Mouse (Mus musculus): ENCODE data around the gene A430005L14Rik. TPM values are rescaled to one million over a fixed set of nuclear protein-coding genes. Genes with fewer than 3 reads are reported as not detected.
"Not testable (repeated sequence)": the region's sequence is repeated elsewhere in the genome, so short reads cannot be mapped to it uniquely, and the experiment has no call there.

A430005L14Rik gene
- polyA plus RNA-seq (2016; fragmentation: Nextera tagmentation; extraction: Ambion mirVana), result 96.1 and 104 TPM in 2 replicates

DNA sequence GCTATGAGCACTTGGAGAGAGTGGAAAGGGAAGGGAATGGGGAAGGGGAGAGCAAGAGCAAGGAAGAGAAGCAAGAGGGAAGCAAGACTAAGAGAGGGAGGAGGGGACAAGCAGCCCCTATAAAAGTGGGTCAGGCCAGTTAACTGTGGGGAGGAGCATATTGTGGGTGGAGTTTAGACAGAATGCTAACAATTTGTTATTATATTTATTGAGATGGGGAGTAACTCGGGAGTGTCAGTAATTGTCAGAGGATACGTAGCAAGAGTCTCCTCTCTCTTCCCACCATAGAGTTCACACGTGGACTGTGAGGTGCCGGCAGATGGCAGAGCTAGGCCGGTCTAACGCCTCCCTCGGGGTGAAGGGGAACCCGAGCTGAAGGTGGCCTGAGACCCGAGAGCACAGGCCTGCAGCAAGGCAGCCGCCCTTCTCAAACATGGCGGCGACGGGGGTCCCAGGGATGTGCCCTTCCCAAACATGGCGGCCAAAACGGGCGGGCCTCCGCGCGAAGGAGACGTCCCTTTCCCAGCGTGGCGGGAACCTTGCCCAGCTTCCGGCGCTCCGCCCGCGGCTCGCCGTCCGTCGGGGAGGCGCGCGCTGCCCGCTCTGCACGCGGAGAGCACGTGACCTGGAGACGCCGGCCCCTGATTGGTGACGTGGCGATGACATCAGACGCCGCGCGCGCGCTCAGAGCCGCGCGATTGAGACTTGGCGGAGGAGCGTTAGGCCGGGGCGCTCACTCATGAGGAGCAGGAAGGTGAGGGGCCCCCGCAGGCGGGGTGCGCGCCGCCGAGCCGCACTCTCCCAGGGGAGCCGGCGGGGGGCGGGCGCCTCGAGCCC, at the start of gene A430005L14Rik:
Gene A430005L14Rik (plus strand): TSS at position 669 of the 837 bp plus-strand sequence.
- Histone ChIP-seq H3K36me3 (peaks cover 24% of the 10 kb centered on the region), H3K4me2 (replicated peaks) (peak within 1 kb of the TSS; percentile 88), H3K27me3 (peaks cover 20% of the 10 kb centered on the region), H3K4me1 (peaks cover 27% of the 10 kb centered on the region), H3K9ac (replicated peaks) (peak within 1 kb of the TSS; percentile 92), H3K27ac (replicated peaks) (peak within 1 kb of the TSS; percentile 87), H3K4me3 (peak within 1 kb of the TSS; percentile 85), H3K9me3 (no peaks in the 10 kb centered on the region)
- WGBS, result 2% methylated on average over 58 of the region's 67 CpGs
- ATAC-seq (ENCODE audit: low FRiP score, low read depth), result peak; percentile 95

- no peak overlapping the region for H3K9ac ChIP-seq (replicated peaks)
- peaks cover 8% of the 10 kb centered on the region; the same call in 1 of the 2 replicates for H3K27me3 ChIP-seq
- WGBS, result 23% methylated on average over 11 of the region's 11 CpGs
- no peak for ATAC-seq (ENCODE audit: low FRiP score, low read depth)
- H3K9me3 ChIP-seq, result no peaks in the 10 kb centered on the region
- no peak overlapping the region for H3K27ac ChIP-seq (replicated peaks)
- no peaks in the 10 kb centered on the region for H3K36me3 ChIP-seq
- no peaks in the 10 kb centered on the region; the same call in 1 of the 2 replicates for H3K4me1 ChIP-seq
- no peak overlapping the region for H3K4me3 ChIP-seq
- H3K4me2 ChIP-seq (replicated peaks), result no peak overlapping the region
Measured at GRCm38 (mm10) chr4:153907573-153907972, 49.5 kb upstream of the A430005L14Rik start.

- 67% methylated on average over 3 of the region's 3 CpGs for WGBS
- no peaks in the 10 kb centered on the region for H3K36me3 ChIP-seq
- ATAC-seq (ENCODE audit: low FRiP score, low read depth), result no peak
- no peaks in the 10 kb centered on the region for H3K9me3 ChIP-seq
- no peak overlapping the region for H3K27ac ChIP-seq (replicated peaks)
- H3K4me2 ChIP-seq (replicated peaks), result no peak overlapping the region
- H3K4me3 ChIP-seq, result no peak overlapping the region
- no peak overlapping the region for H3K9ac ChIP-seq (replicated peaks)
- H3K4me1 ChIP-seq, result no peaks in the 10 kb centered on the region
- H3K27me3 ChIP-seq, result peaks cover 9% of the 10 kb centered on the region; the same call in 1 of the 2 replicates
Measured at GRCm38 (mm10) chr4:153913635-153914034, 43.4 kb upstream of the A430005L14Rik start.

DNA sequence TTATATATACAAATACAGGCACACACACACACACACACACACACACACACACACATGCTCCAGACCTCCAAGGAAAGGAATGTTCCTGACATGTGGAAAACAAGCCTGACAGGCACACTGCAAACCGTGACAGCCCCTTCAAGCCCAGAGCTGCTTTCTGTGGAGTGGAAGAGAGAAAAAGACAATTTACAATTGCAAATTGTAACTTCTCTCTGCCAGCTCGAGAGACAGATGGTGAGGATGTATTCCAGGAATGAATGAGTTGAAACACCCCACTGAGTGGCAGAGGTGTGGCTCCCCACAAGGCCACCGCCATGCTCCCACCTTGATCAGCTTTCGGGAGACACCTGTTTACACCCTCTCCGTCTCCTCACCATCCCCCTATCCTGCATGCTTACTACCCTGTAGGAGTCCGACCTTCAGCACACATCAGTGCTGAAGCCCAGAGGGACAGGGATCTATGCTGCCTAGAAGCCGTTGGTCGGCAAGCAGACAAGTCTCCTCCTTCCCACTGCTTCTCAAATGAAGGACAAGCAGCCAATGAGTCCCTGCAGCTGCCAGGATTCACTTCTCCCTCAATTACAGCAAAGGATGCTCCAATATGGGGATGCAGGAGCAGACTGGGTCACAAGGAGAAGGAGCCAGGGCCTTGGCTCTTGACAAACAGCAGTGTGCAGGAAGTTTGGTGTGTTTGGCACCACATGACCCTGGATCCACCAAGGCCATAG, 39.1 kb upstream of the A430005L14Rik start:
- no peak for ATAC-seq (ENCODE audit: low FRiP score, low read depth)
- H3K4me3 ChIP-seq, result no peak overlapping the region
- no peaks in the 10 kb centered on the region for H3K36me3 ChIP-seq
- H3K27ac ChIP-seq (replicated peaks), result no peak overlapping the region
- no peak overlapping the region for H3K9ac ChIP-seq (replicated peaks)
- 50% methylated on average over 8 of the region's 8 CpGs for WGBS
- H3K27me3 ChIP-seq, result peaks cover 36% of the 10 kb centered on the region
- H3K4me2 ChIP-seq (replicated peaks), result no peak overlapping the region
- no peaks in the 10 kb centered on the region for H3K9me3 ChIP-seq
- peaks cover 5% of the 10 kb centered on the region; the same call in 1 of the 2 replicates for H3K4me1 ChIP-seq

DNA sequence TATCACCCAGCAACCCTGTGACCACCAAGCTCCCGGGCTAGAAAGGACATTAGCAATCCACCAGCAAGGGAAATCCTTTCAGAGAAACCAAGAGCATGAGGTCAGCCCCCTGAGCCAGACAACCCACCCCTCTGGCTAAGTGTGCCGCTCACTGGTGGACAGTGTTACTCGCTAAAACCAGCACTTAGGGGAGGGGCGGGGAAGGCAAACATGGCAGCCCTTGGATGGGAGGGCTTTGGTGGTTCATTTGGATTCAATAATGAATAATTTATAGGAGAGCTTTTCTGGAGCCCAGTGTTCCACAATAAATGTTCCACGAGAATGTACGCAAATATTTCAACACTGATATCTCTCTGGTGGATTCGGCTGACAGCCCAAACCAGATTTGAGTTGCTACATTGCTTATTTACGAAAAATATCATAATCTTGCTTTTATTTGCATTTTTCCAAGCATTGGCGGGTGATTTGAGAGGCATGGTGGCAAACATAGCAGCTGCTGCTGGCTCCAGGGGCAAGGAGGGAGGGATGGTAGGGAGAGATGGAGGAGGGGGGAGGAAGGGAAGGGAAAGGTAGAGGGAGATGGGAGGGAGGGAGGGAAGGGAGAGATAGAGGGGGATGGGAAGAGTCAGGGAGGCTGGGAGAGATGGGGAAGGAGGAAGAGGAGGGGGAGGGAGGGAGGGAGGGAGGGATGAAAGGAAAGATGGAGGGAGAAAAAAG, 36.4 kb upstream of the A430005L14Rik start:
- Histone ChIP-seq H3K27ac (replicated peaks) (peak overlapping the region; percentile 15; the same call in 1 of the 2 replicates), H3K36me3 (no peaks in the 10 kb centered on the region), H3K4me3 (no peak overlapping the region), H3K9me3 (no peaks in the 10 kb centered on the region), H3K4me1 (peaks cover 5% of the 10 kb centered on the region; the same call in 1 of the 2 replicates), H3K4me2 (replicated peaks) (no peak overlapping the region; the same call in 1 of the 2 replicates), H3K27me3 (peaks cover 58% of the 10 kb centered on the region), H3K9ac (replicated peaks) (no peak overlapping the region)
- ATAC-seq (ENCODE audit: low FRiP score, low read depth), result 0 out of 2 replicates have a peak, but pooled peaks have one; percentile 52
- WGBS, result 52% methylated on average over 9 of the region's 9 CpGs

DNA sequence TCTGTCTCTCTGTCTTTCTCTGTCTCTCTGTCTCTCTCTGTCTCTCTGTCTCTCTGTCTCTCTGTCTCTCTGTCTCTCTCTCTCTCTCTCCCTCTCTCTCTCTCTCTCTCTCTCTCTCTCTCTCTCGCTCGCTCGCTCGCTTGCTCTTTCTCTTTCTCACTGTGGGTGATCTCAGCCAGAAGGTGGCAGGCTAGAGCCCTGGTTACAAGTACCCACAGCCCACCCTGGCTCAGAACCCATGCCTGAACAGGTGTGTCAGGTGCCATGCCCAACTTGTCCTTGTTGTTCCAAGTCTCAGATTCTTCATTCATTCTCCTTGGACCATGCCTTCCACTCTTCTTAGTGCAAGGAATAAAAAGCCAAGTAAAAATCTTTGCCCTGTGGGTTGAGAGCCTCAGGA, 34.9 kb upstream of the A430005L14Rik start:
- peaks cover 68% of the 10 kb centered on the region for H3K27me3 ChIP-seq
- H3K4me3 ChIP-seq; H3K9me3 ChIP-seq; H3K36me3 ChIP-seq; H3K27ac ChIP-seq (replicated peaks); H3K9ac ChIP-seq (replicated peaks); H3K4me1 ChIP-seq; H3K4me2 ChIP-seq (replicated peaks); ATAC-seq (ENCODE audit: low FRiP score, low read depth): not testable (repeated sequence)
- WGBS, result 35% methylated on average over 4 of the region's 4 CpGs

DNA sequence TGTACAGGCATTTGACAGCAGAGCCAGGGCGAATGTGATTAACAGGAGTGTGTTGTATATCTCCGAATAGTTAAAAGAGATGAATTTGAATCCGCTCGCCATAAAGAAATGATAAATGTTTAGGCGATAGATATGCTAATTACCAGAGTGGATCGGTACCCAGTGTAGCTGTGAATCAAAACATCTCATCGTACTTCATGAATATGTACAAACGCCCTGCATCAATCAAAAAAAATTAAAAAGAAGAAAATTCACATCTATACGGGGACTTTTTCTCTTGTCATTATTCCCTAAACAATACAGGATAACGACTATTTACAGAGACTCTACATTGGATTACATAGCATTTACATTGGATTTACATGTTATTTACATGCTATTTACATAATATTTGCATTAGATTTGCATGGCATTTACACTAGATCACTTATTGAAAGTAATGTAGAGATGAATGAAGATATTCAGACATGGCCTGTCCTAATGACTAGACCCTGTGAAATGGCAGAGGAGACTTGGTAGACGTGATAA, 28.2 kb upstream of the A430005L14Rik start:
- no peak overlapping the region for H3K9ac ChIP-seq (replicated peaks)
- H3K4me2 ChIP-seq (replicated peaks), result no peak overlapping the region
- no peaks in the 10 kb centered on the region for H3K36me3 ChIP-seq
- no peak overlapping the region for H3K27ac ChIP-seq (replicated peaks)
- peaks cover 71% of the 10 kb centered on the region for H3K27me3 ChIP-seq
- peak; percentile 27; the same call in 1 of the 2 replicates for ATAC-seq (ENCODE audit: low FRiP score, low read depth)
- WGBS, result 61% methylated on average over 11 of the region's 11 CpGs
- H3K4me1 ChIP-seq, result peaks cover 10% of the 10 kb centered on the region
- H3K9me3 ChIP-seq, result no peaks in the 10 kb centered on the region
- H3K4me3 ChIP-seq, result no peak overlapping the region

DNA sequence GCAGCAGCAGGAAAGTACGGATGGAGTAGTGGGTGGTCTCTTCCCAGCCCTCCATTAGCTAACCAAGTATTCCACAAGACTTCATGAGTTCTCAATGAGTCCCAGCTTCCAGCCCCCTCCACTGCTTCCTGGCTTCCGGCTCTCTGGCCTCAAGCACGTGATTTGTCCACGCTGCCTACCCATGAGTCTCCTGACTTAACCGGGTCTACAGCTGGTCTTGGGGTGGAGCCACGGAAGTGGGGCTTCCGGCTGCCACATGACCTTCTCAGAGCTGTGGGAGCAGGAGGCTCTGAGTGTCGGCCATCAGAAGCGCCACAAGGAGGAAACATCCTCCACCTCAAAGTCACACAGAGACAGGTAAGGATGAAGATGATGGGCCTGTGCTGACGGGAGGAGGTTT, 27.6 kb upstream of the A430005L14Rik start:
- H3K27ac ChIP-seq (replicated peaks), result no peak overlapping the region
- 0 out of 2 replicates have a peak, but pooled peaks have one; percentile 19 for ATAC-seq (ENCODE audit: low FRiP score, low read depth)

DNA sequence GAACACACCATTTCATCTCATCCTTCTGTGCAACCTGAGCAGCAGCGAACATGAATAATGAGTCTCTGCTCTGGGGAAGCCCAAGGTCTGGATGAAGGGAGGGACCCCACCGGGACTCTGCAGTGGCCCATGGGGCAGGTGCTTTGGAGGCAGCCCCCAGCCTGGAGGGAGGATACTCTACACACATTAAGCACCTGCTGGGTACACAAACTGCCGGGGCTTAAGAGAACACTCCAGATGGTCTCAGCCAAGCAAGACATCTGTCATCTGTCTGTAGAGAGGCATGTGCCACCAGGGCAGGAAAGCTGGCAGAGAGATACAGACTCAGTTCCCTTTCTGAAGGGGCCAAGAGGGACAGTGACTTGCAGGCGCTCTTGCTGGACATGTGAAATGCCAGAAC, 27.1 kb upstream of the A430005L14Rik start:
- Histone ChIP-seq H3K4me1 (peaks cover 10% of the 10 kb centered on the region), H3K27me3 (peaks cover 63% of the 10 kb centered on the region), H3K9me3 (no peaks in the 10 kb centered on the region), H3K9ac (replicated peaks) (no peak overlapping the region), H3K4me3 (no peak overlapping the region), H3K27ac (replicated peaks) (no peak overlapping the region), H3K36me3 (no peaks in the 10 kb centered on the region), H3K4me2 (replicated peaks) (no peak overlapping the region)
- ATAC-seq (ENCODE audit: low FRiP score, low read depth), result 0 out of 2 replicates have a peak, but pooled peaks have one; percentile 38
- 75% methylated on average over 4 of the region's 4 CpGs for WGBS

More for the DNA sequence above, 27.6 kb upstream of the A430005L14Rik start:
- H3K9me3 ChIP-seq, result no peaks in the 10 kb centered on the region
- H3K27me3 ChIP-seq, result peaks cover 68% of the 10 kb centered on the region
- H3K9ac ChIP-seq (replicated peaks), result no peak overlapping the region
- H3K4me1 ChIP-seq, result peaks cover 10% of the 10 kb centered on the region
- H3K4me3 ChIP-seq, result no peak overlapping the region
- WGBS, result 72% methylated on average over 10 of the region's 10 CpGs
- H3K36me3 ChIP-seq, result no peaks in the 10 kb centered on the region
- H3K4me2 ChIP-seq (replicated peaks), result no peak overlapping the region

DNA sequence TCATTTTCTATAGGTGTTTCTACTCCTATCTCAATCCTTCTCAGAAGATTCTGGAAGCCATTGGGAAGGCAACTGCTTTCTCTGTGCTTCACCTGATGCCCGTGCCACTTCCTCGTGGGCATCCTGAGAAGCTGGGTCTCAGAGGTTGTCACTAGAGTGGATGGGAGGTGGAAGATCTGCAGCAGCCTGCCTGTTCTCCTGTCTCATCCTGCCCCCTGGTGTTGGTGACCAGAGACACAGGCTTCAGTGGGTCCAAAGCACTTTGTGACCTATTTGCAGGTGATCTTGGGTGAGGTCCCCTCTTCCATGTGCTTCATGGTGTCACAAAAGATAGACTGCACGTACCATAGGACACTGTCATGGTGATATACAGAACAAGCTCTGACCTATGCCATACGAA, 13.8 kb upstream of the A430005L14Rik start:
- Histone ChIP-seq H3K4me1 (peaks cover 5% of the 10 kb centered on the region), H3K27me3 (peaks cover 69% of the 10 kb centered on the region), H3K27ac (replicated peaks) (no peak overlapping the region), H3K9me3 (no peaks in the 10 kb centered on the region), H3K9ac (replicated peaks) (no peak overlapping the region), H3K4me3 (no peak overlapping the region), H3K36me3 (no peaks in the 10 kb centered on the region), H3K4me2 (replicated peaks) (no peak overlapping the region)
- no peak for ATAC-seq (ENCODE audit: low FRiP score, low read depth)
- 61% methylated on average over 4 of the region's 4 CpGs for WGBS

GRCm38 (mm10) chr4:153944261-153944660, 12.8 kb upstream of the A430005L14Rik start:
- H3K4me2 ChIP-seq (replicated peaks), result no peak overlapping the region
- no peak overlapping the region for H3K4me3 ChIP-seq
- no peak overlapping the region for H3K9ac ChIP-seq (replicated peaks)
- H3K4me1 ChIP-seq, result peaks cover 5% of the 10 kb centered on the region
- H3K27ac ChIP-seq (replicated peaks), result no peak overlapping the region
- ATAC-seq (ENCODE audit: low FRiP score, low read depth), result no peak
- no peaks in the 10 kb centered on the region for H3K36me3 ChIP-seq
- H3K9me3 ChIP-seq, result no peaks in the 10 kb centered on the region
- WGBS, result 60% methylated on average over 6 of the region's 6 CpGs
- peaks cover 69% of the 10 kb centered on the region for H3K27me3 ChIP-seq
